Mouse (Mus musculus): ENCODE data around the gene L3mbtl1.

DNA sequence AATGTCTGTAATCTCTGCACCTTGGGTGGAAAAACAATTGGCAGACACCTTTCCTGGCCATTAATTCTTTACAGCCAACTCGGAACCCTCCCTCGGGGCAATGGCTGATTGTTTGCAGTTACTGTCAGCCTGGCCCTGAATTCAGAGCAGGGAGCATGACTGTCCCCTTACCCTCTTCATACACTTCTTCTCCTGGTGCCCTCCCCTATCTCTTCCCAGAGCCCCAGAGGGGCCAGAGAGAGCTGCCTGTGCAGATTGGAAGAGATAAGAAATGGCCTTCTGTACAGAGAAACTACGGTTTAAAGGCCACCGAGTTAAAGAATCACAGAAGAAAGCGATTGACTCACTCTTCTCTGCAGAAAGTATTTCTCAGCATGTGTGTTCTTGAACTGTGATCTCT is 23.3 kb upstream of the L3mbtl1 start:
- TF ChIP-seq CTCF (IDR thresholded peaks at IDR 0.05; ENCODE audit: low read depth) (no peak), EP300 (IDR thresholded peaks at IDR 0.05; ENCODE audit: low read depth) (no peak)

Data from heart, postnatal 0 days (tissue).